Mouse (Mus musculus): ENCODE data around the gene Fxyd5. TPM values are rescaled to one million over a fixed set of nuclear protein-coding genes. Genes with fewer than 3 reads are reported as not detected.
A peak's percentile ranks its signal among the peaks of the same experiment; 100 is the strongest.

Fxyd5 gene
- 10 to 100 TPM; 28.9 to 31.7 TPM for total RNA-seq (2021)

- DNase-seq = no peak
Observed at GRCm38 (mm10) chr7:31042431-31042910, at the start of gene Fxyd5. Gene Fxyd5, minus strand, starts transcription at chr7:31042481.

- DNase-seq = no peak
Observed at GRCm38 (mm10) chr7:31089721-31090120, 47.4 kb upstream of the Fxyd5 start.

GRCm38 (mm10) chr7:31088206-31088605 is 45.9 kb upstream of the Fxyd5 start:
- DNase-seq = no peak

- DNase-seq = no peak
Observed at GRCm38 (mm10) chr7:31087262-31087661, 45.0 kb upstream of the Fxyd5 start.

GRCm38 (mm10) chr7:31086175-31086755 is 44.0 kb upstream of the Fxyd5 start:
- no peak for DNase-seq

GRCm38 (mm10) chr7:31085171-31085570 is 42.9 kb upstream of the Fxyd5 start:
- DNase-seq = peak; percentile 46

- no peak for DNase-seq
Observed at GRCm38 (mm10) chr7:31084140-31084539, 41.9 kb upstream of the Fxyd5 start.

GRCm38 (mm10) chr7:31082831-31083588 is 40.7 kb upstream of the Fxyd5 start:
- DNase-seq = peak; percentile 73

- DNase-seq = no peak
Observed at GRCm38 (mm10) chr7:31082106-31082505, 39.8 kb upstream of the Fxyd5 start.

- no peak for DNase-seq
Observed at GRCm38 (mm10) chr7:31081106-31081505, 38.8 kb upstream of the Fxyd5 start.

- no peak for DNase-seq
Observed at GRCm38 (mm10) chr7:31080611-31081010, 38.3 kb upstream of the Fxyd5 start.

GRCm38 (mm10) chr7:31079670-31080069 is 37.4 kb upstream of the Fxyd5 start:
- DNase-seq = no peak

GRCm38 (mm10) chr7:31077885-31078445 is 35.7 kb upstream of the Fxyd5 start:
- peak; percentile 62 for DNase-seq

GRCm38 (mm10) chr7:31077470-31077869 is 35.2 kb upstream of the Fxyd5 start:
- no peak for DNase-seq

GRCm38 (mm10) chr7:31076492-31076891 is 34.2 kb upstream of the Fxyd5 start, which contains the start of gene Fxyd3:
Gene Fxyd3, minus strand, starts transcription at chr7:31076704.
- DNase-seq = no peak

GRCm38 (mm10) chr7:31074713-31075069 is 32.4 kb upstream of the Fxyd5 start:
- DNase-seq = no peak

- no peak for DNase-seq
Observed at GRCm38 (mm10) chr7:31074061-31074712, 31.9 kb upstream of the Fxyd5 start.

- DNase-seq = no peak
Observed at GRCm38 (mm10) chr7:31073546-31073945, 31.3 kb upstream of the Fxyd5 start.

GRCm38 (mm10) chr7:31072326-31072725 is 30.0 kb upstream of the Fxyd5 start:
- no peak for DNase-seq

GRCm38 (mm10) chr7:31070324-31070723 is 28.0 kb upstream of the Fxyd5 start:
- no peak for DNase-seq

GRCm38 (mm10) chr7:31069491-31069890 is 27.2 kb upstream of the Fxyd5 start:
- no peak for DNase-seq

GRCm38 (mm10) chr7:31067836-31068235 is 25.6 kb upstream of the Fxyd5 start:
- DNase-seq = peak; percentile 57

GRCm38 (mm10) chr7:31063074-31063560 is 20.8 kb upstream of the Fxyd5 start:
- DNase-seq = no peak
